Mouse (Mus musculus) hindbrain, embryonic 16.5 days (tissue): Measurements from ENCODE around the gene Cnksr2. TPM values are rescaled to one million over a fixed set of nuclear protein-coding genes. Genes with fewer than 3 reads are reported as not detected.
A peak's percentile ranks its signal among the peaks of the same experiment; 100 is the strongest.

Experiments used
- ATAC-seq: fragments of 200-750 bp; cut with Nextera tagmentation; 2 replicates; pipeline ENCODE4 v1.8.0; 2017; ENCODE audit warnings: moderate TSS enrichment, moderate library complexity
- H3K27ac ChIP-seq: fragments of 300-500 bp; sonication (generic); 2 replicates; pipeline ENCODE4 v1.5.1; 2014; ENCODE audit warnings: low read depth, mild to moderate bottlenecking, control low read depth, low read length, moderate library complexity
- H3K27me3 ChIP-seq: fragments of 300-500 bp; sonication (generic); replicated peaks from 2 replicates; pipeline ENCODE4 v1.6.1; 2014; ENCODE audit warnings: low read length; ENCODE audit not compliant: control insufficient read depth, insufficient read depth
- H3K36me3 ChIP-seq: fragments of 300-500 bp; sonication (generic); 2 replicates; pipeline ENCODE4 v1.6.1; 2014; ENCODE audit warnings: mild to moderate bottlenecking, low read length, moderate library complexity, mixed read lengths; ENCODE audit not compliant: control insufficient read depth, insufficient read depth
- H3K4me1 ChIP-seq: fragments of 300-500 bp; sonication (generic); 2 replicates; pipeline ENCODE4 v1.6.1; 2014; ENCODE audit warnings: low read depth, low read length; ENCODE audit not compliant: control insufficient read depth, insufficient read depth
- H3K4me2 ChIP-seq: fragments of 300-500 bp; sonication (generic); 2 replicates; pipeline ENCODE4 v1.6.1; 2014; ENCODE audit warnings: mild to moderate bottlenecking, low read length, control low read depth, moderate library complexity
- H3K4me3 ChIP-seq: fragments of 300-500 bp; sonication (generic); 2 replicates; pipeline ENCODE4 v1.5.1; 2014; ENCODE audit warnings: mild to moderate bottlenecking, low read length, control low read depth, moderate library complexity
- H3K9ac ChIP-seq: fragments of 300-500 bp; sonication (generic); 2 replicates; pipeline ENCODE4 v1.6.1; 2014; ENCODE audit warnings: low read depth, mild to moderate bottlenecking, control low read depth, low read length, moderate library complexity
- H3K9me3 ChIP-seq: fragments of 300-500 bp; sonication (generic); 2 replicates; pipeline ENCODE4 v1.6.1; 2014; ENCODE audit warnings: mild to moderate bottlenecking, low read length, moderate library complexity; ENCODE audit not compliant: control insufficient read depth
- WGBS: fragments of 180-500 bp; shearing (Covaris S2); extraction: QIAGEN DNeasy Blood & Tissue Kit; methylation state at CpG from one replicate; pipeline ENCODE4 v1.1.7; 2014; 5-methylcytosine and 5-hydroxymethylcytosine counted together
- polyA plus RNA-seq: library from polyadenylated mRNA; unstranded; fragments of >200 nt; fragmentation: Nextera tagmentation; extraction: Ambion mirVana; gene quantifications from 2 replicates; pipeline ENCODE4 v1.2.1, GENCODE M21; 2015

The Cnksr2 gene
- 6.9 and 7.3 TPM in 2 replicates for polyA plus RNA-seq

GRCm38 (mm10) chrX:158043057-158043843, at the start of gene Cnksr2:
Cnksr2 (minus strand) TSS chrX:158043294.
- 23% methylated on average over 17 of the region's 99 CpGs for WGBS
- peak within 1 kb of the TSS; percentile 58 for H3K4me2 ChIP-seq
- H3K9me3 ChIP-seq, result no peaks in the 10 kb centered on the region

GRCm38 (mm10) chrX:158043844-158044140, 698 bp upstream of the Cnksr2 start:
- Histone ChIP-seq H3K9me3 (no peaks in the 10 kb centered on the region), H3K9ac (peak overlapping the region; percentile 75), H3K27me3 (no peaks in the 10 kb centered on the region), H3K4me2 (peak overlapping the region; percentile 58), H3K36me3 (no peaks in the 10 kb centered on the region), H3K4me3 (peak overlapping the region; percentile 61), H3K4me1 (no peaks in the 10 kb centered on the region), H3K27ac (no peak overlapping the region)
- no peak for ATAC-seq
- 26% methylated on average over 13 of the region's 13 CpGs for WGBS

More at GRCm38 (mm10) chrX:158043057-158043843, at the start of gene Cnksr2:
- no peaks in the 10 kb centered on the region for H3K27me3 ChIP-seq
- no peaks in the 10 kb centered on the region for H3K36me3 ChIP-seq
- peak within 1 kb of the TSS; percentile 61 for H3K4me3 ChIP-seq
- no peaks in the 10 kb centered on the region for H3K4me1 ChIP-seq
- peak within 1 kb of the TSS; percentile 72 for H3K27ac ChIP-seq
- peak; percentile 85 for ATAC-seq
- H3K9ac ChIP-seq, result peak within 1 kb of the TSS; percentile 75

GRCm38 (mm10) chrX:158042255-158043056, 638 bp downstream of the Cnksr2 start:
- peak overlapping the region; percentile 72 for H3K27ac ChIP-seq

GRCm38 (mm10) chrX:158041703-158042102, 1.4 kb downstream of the Cnksr2 start:
- Histone ChIP-seq H3K36me3 (no peaks in the 10 kb centered on the region), H3K27me3 (no peaks in the 10 kb centered on the region), H3K9ac (peak overlapping the region; percentile 75), H3K4me1 (no peaks in the 10 kb centered on the region), H3K4me2 (peak overlapping the region; percentile 58), H3K4me3 (peak overlapping the region; percentile 61), H3K9me3 (no peaks in the 10 kb centered on the region), H3K27ac (peak overlapping the region; percentile 72)
- peak; percentile 53; the same call in 1 of the 2 replicates for ATAC-seq
- WGBS, result 24% methylated on average over 7 of the region's 7 CpGs

More at GRCm38 (mm10) chrX:158042255-158043056, 638 bp downstream of the Cnksr2 start:
- Histone ChIP-seq H3K4me3 (peak overlapping the region; percentile 61), H3K4me1 (no peaks in the 10 kb centered on the region), H3K4me2 (peak overlapping the region; percentile 58), H3K9me3 (no peaks in the 10 kb centered on the region), H3K9ac (peak overlapping the region; percentile 75), H3K36me3 (no peaks in the 10 kb centered on the region), H3K27me3 (no peaks in the 10 kb centered on the region)
- 19% methylated on average over 41 of the region's 62 CpGs for WGBS
- peak; percentile 51 for ATAC-seq

GRCm38 (mm10) chrX:157951698-157952097, 91.4 kb downstream of the Cnksr2 start:
- Histone ChIP-seq H3K9ac (no peak overlapping the region), H3K27me3 (no peaks in the 10 kb centered on the region), H3K36me3 (no peaks in the 10 kb centered on the region), H3K4me1 (no peaks in the 10 kb centered on the region), H3K4me3 (no peak overlapping the region), H3K9me3 (no peaks in the 10 kb centered on the region), H3K27ac (no peak overlapping the region), H3K4me2 (no peak overlapping the region)
- ATAC-seq, result no peak

- H3K36me3 ChIP-seq, result no peaks in the 10 kb centered on the region
- WGBS, result 74% methylated on average over 1 of the region's 1 CpGs
- H3K4me1 ChIP-seq, result no peaks in the 10 kb centered on the region
- H3K4me2 ChIP-seq, result no peak overlapping the region
- no peaks in the 10 kb centered on the region for H3K27me3 ChIP-seq
- H3K4me3 ChIP-seq, result no peak overlapping the region
- H3K27ac ChIP-seq, result no peak overlapping the region
- ATAC-seq, result no peak
- no peak overlapping the region for H3K9ac ChIP-seq
- H3K9me3 ChIP-seq, result no peaks in the 10 kb centered on the region
These were observed 93.8 kb downstream of the Cnksr2 start for GRCm38 (mm10) chrX:157949256-157949655.

- Histone ChIP-seq H3K9ac (no peak overlapping the region), H3K27me3 (no peaks in the 10 kb centered on the region), H3K27ac (no peak overlapping the region), H3K36me3 (no peaks in the 10 kb centered on the region), H3K4me1 (no peaks in the 10 kb centered on the region), H3K4me2 (no peak overlapping the region), H3K9me3 (no peaks in the 10 kb centered on the region), H3K4me3 (no peak overlapping the region)
- no peak for ATAC-seq
- WGBS, result 71% methylated on average over 5 of the region's 5 CpGs
These were observed 98.0 kb downstream of the Cnksr2 start for GRCm38 (mm10) chrX:157945121-157945520.

GRCm38 (mm10) chrX:157936611-157937010, 106.5 kb downstream of the Cnksr2 start:
- no peak overlapping the region for H3K4me3 ChIP-seq
- no peak overlapping the region for H3K4me2 ChIP-seq
- H3K27ac ChIP-seq, result no peak overlapping the region
- H3K4me1 ChIP-seq, result no peaks in the 10 kb centered on the region
- 88% methylated on average over 1 of the region's 1 CpGs for WGBS
- no peak overlapping the region for H3K9ac ChIP-seq
- ATAC-seq, result no peak
- H3K36me3 ChIP-seq, result no peaks in the 10 kb centered on the region
- H3K9me3 ChIP-seq, result no peaks in the 10 kb centered on the region
- H3K27me3 ChIP-seq, result no peaks in the 10 kb centered on the region

GRCm38 (mm10) chrX:157920093-157920492, 123.0 kb downstream of the Cnksr2 start:
- H3K4me2 ChIP-seq, result no peak overlapping the region
- no peaks in the 10 kb centered on the region for H3K9me3 ChIP-seq
- WGBS, result 82% methylated on average over 3 of the region's 3 CpGs
- H3K36me3 ChIP-seq, result no peaks in the 10 kb centered on the region
- no peaks in the 10 kb centered on the region for H3K27me3 ChIP-seq
- no peaks in the 10 kb centered on the region for H3K4me1 ChIP-seq
- no peak overlapping the region for H3K9ac ChIP-seq
- no peak overlapping the region for H3K4me3 ChIP-seq
- ATAC-seq, result no peak
- H3K27ac ChIP-seq, result no peak overlapping the region
